Mouse (Mus musculus): ENCODE data around the gene Fbxl7. TPM values are rescaled to one million over a fixed set of nuclear protein-coding genes. Genes with fewer than 3 reads are reported as not detected.

The Fbxl7 gene
- polyA plus RNA-seq, 1 experiment from 2014 or later = 9.1 TPM

DNA sequence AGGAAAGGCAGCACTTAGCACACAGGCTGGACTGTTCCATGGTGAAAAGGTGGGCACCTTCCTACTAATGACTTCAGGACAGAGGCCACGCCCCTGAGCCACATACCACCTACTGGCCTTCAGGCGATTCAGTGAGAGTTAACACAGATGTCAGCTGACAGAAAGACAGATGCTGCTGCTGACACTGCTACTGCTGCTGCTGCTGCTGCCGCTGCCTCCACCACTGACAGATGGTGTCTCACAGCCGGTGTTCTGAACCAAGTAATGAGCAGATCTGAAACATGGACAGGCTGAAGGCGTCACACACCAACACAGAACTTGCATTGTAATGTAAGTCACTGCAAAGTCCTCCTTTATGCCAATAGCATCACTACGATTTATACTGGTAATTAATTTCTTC lies 99.9 kb downstream of the Fbxl7 start:
- no peak overlapping the region for H3K4me3 ChIP-seq (ENCODE audit: low read length)
- H3K27me3 ChIP-seq (replicated peaks; ENCODE audit: control insufficient read depth, insufficient read depth, low read length) = no peaks in the 10 kb centered on the region
- H3K9ac ChIP-seq (ENCODE audit: low read depth, low read length) = no peak overlapping the region
- no peaks in the 10 kb centered on the region for H3K9me3 ChIP-seq (ENCODE audit: control insufficient read depth, low read length)
- 22% methylated on average over 6 of the region's 6 CpGs for WGBS
- H3K27ac ChIP-seq (ENCODE audit: low read depth, low read length) = peak overlapping the region; percentile 45; the same call in 1 of the 2 replicates
- no peaks in the 10 kb centered on the region for H3K36me3 ChIP-seq (ENCODE audit: control insufficient read depth, insufficient read depth, low read length)
- peak; percentile 91 for ATAC-seq
- H3K4me2 ChIP-seq (ENCODE audit: low read length) = no peak overlapping the region
- peaks cover 3% of the 10 kb centered on the region for H3K4me1 ChIP-seq (ENCODE audit: control insufficient read depth, insufficient read depth, low read depth, low read length)

DNA sequence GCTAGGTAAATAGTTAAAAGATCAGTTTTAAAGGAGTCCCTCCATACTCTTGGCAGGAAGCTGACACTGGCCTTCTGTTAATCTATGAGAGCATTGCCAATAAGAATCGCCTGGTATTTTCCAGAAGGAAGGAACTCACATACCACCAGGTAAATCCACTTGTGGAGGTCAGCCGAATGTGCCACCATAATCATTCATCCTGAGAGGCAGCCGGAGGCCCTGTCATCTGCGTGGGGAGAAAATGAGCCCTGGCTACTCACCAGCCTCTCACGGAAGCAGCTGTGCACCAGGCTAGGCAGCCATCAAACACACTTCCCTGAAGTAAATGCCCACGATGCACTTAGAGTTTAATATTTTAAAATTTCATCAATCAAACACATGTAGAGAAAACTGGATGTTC lies 108.2 kb downstream of the Fbxl7 start:
- H3K9me3 ChIP-seq (ENCODE audit: control insufficient read depth, low read length) = no peaks in the 10 kb centered on the region
- no peaks in the 10 kb centered on the region for H3K4me1 ChIP-seq (ENCODE audit: control insufficient read depth, insufficient read depth, low read depth, low read length)
- no peak overlapping the region for H3K9ac ChIP-seq (ENCODE audit: low read depth, low read length)
- no peak overlapping the region for H3K4me2 ChIP-seq (ENCODE audit: low read length)
- no peaks in the 10 kb centered on the region for H3K36me3 ChIP-seq (ENCODE audit: control insufficient read depth, insufficient read depth, low read length)
- peak; percentile 56 for ATAC-seq
- H3K4me3 ChIP-seq (ENCODE audit: low read length) = no peak overlapping the region
- H3K27me3 ChIP-seq (replicated peaks; ENCODE audit: control insufficient read depth, insufficient read depth, low read length) = no peaks in the 10 kb centered on the region
- 70% methylated on average over 6 of the region's 6 CpGs for WGBS
- no peak overlapping the region for H3K27ac ChIP-seq (ENCODE audit: low read depth, low read length)

DNA sequence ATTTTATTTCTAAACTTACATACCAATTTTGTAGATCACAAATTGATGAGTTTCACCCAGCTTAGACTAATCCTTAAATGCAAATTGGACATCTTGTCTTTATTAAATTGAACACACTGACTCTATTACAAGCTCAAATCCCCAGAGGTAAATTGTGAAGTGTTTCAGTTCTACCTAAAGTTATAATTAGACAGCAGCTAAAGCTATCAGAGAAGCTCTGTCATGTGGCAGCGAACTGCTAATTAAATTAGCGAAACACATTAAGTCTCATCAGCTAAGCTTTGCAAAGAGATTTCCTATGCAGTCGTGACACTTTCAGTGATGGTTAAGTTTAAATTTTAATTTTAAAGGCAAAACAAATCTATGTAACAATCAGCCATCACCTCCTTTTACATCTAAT lies 114.8 kb downstream of the Fbxl7 start:
- no peaks in the 10 kb centered on the region for H3K27me3 ChIP-seq (replicated peaks; ENCODE audit: control insufficient read depth, insufficient read depth, low read length)
- no peak overlapping the region for H3K4me3 ChIP-seq (ENCODE audit: low read length)
- WGBS = 73% methylated on average over 3 of the region's 3 CpGs
- ATAC-seq = peak; percentile 56; the same call in 1 of the 2 replicates
- no peaks in the 10 kb centered on the region for H3K9me3 ChIP-seq (ENCODE audit: control insufficient read depth, low read length)
- no peaks in the 10 kb centered on the region for H3K4me1 ChIP-seq (ENCODE audit: control insufficient read depth, insufficient read depth, low read depth, low read length)
- H3K27ac ChIP-seq (ENCODE audit: low read depth, low read length) = no peak overlapping the region
- no peak overlapping the region for H3K4me2 ChIP-seq (ENCODE audit: low read length)
- no peak overlapping the region for H3K9ac ChIP-seq (ENCODE audit: low read depth, low read length)
- H3K36me3 ChIP-seq (ENCODE audit: control insufficient read depth, insufficient read depth, low read length) = no peaks in the 10 kb centered on the region

- Histone ChIP-seq H3K4me2 (ENCODE audit: low read length) (no peak overlapping the region), H3K4me3 (ENCODE audit: low read length) (no peak overlapping the region), H3K27me3 (replicated peaks; ENCODE audit: control insufficient read depth, insufficient read depth, low read length) (no peaks in the 10 kb centered on the region), H3K9ac (ENCODE audit: low read depth, low read length) (no peak overlapping the region), H3K27ac (ENCODE audit: low read depth, low read length) (no peak overlapping the region), H3K36me3 (ENCODE audit: control insufficient read depth, insufficient read depth, low read length) (no peaks in the 10 kb centered on the region), H3K9me3 (ENCODE audit: control insufficient read depth, low read length) (no peaks in the 10 kb centered on the region), H3K4me1 (ENCODE audit: control insufficient read depth, insufficient read depth, low read depth, low read length) (no peaks in the 10 kb centered on the region)
- ATAC-seq = no peak
- WGBS = 84% methylated on average over 4 of the region's 4 CpGs
Measured at GRCm38 (mm10) chr15:26779129-26779528, 116.3 kb downstream of the Fbxl7 start.

- Histone ChIP-seq H3K36me3 (ENCODE audit: control insufficient read depth, insufficient read depth, low read length) (no peaks in the 10 kb centered on the region), H3K27me3 (replicated peaks; ENCODE audit: control insufficient read depth, insufficient read depth, low read length) (no peaks in the 10 kb centered on the region), H3K4me3 (ENCODE audit: low read length) (no peak overlapping the region), H3K27ac (ENCODE audit: low read depth, low read length) (no peak overlapping the region), H3K4me2 (ENCODE audit: low read length) (no peak overlapping the region), H3K9ac (ENCODE audit: low read depth, low read length) (no peak overlapping the region), H3K9me3 (ENCODE audit: control insufficient read depth, low read length) (no peaks in the 10 kb centered on the region), H3K4me1 (ENCODE audit: control insufficient read depth, insufficient read depth, low read depth, low read length) (no peaks in the 10 kb centered on the region)
- no peak for ATAC-seq
Measured at GRCm38 (mm10) chr15:26775720-26776119, 119.7 kb downstream of the Fbxl7 start.

GRCm38 (mm10) chr15:26774895-26775294 lies 120.5 kb downstream of the Fbxl7 start:
- 89% methylated on average over 2 of the region's 2 CpGs for WGBS
- no peak overlapping the region for H3K9ac ChIP-seq (ENCODE audit: low read depth, low read length)
- no peak for ATAC-seq
- H3K4me3 ChIP-seq (ENCODE audit: low read length) = no peak overlapping the region
- no peak overlapping the region for H3K4me2 ChIP-seq (ENCODE audit: low read length)
- H3K9me3 ChIP-seq (ENCODE audit: control insufficient read depth, low read length) = no peaks in the 10 kb centered on the region
- no peak overlapping the region for H3K27ac ChIP-seq (ENCODE audit: low read depth, low read length)
- H3K36me3 ChIP-seq (ENCODE audit: control insufficient read depth, insufficient read depth, low read length) = no peaks in the 10 kb centered on the region
- no peaks in the 10 kb centered on the region for H3K4me1 ChIP-seq (ENCODE audit: control insufficient read depth, insufficient read depth, low read depth, low read length)
- H3K27me3 ChIP-seq (replicated peaks; ENCODE audit: control insufficient read depth, insufficient read depth, low read length) = no peaks in the 10 kb centered on the region

DNA sequence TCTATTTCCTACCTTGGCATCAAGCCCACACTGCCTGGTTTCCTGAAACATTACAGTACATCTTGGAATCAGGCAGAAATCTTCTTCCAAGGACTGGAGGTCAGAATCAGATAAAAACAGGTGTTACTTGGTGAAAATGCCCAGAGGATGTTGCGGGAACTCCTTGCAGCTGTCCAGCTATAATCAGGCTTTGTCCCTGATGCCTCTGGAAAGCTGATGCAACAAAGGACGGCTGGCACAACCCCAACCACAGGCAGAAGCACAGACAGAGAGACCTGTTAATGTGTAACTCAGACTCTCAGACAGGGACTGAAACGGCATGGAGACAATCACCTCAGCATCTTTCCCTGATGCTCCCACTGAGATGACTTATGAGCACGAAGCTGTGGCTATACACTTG lies 133.7 kb downstream of the Fbxl7 start:
- 35% methylated on average over 4 of the region's 4 CpGs for WGBS
- H3K4me3 ChIP-seq (ENCODE audit: low read length) = no peak overlapping the region
- H3K36me3 ChIP-seq (ENCODE audit: control insufficient read depth, insufficient read depth, low read length) = no peaks in the 10 kb centered on the region
- H3K27ac ChIP-seq (ENCODE audit: low read depth, low read length) = no peak overlapping the region
- H3K27me3 ChIP-seq (replicated peaks; ENCODE audit: control insufficient read depth, insufficient read depth, low read length) = no peaks in the 10 kb centered on the region
- no peak overlapping the region for H3K9ac ChIP-seq (ENCODE audit: low read depth, low read length)
- no peak overlapping the region for H3K4me2 ChIP-seq (ENCODE audit: low read length)
- H3K4me1 ChIP-seq (ENCODE audit: control insufficient read depth, insufficient read depth, low read depth, low read length) = no peaks in the 10 kb centered on the region
- no peak for ATAC-seq
- H3K9me3 ChIP-seq (ENCODE audit: control insufficient read depth, low read length) = no peaks in the 10 kb centered on the region

DNA sequence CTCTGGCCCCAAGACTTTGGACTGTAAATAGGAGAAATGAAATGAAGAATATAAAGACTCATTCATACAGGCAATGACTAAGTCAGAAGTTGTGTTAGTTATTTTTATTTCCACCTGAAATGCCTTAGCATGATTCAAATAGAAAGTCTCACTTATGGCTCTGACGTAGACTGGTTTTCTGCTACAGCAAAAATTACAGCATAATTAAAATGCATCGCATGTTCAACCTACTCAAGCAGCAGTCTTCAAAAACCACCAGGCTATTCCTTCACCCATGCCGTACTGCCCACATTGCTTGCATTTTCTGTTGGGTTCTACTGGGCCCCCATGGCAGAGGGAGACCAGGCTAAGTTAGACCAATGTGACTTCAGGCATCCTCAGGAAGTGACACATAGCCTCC lies 146.9 kb downstream of the Fbxl7 start:
- ATAC-seq = no peak
- Histone ChIP-seq H3K9me3 (ENCODE audit: control insufficient read depth, low read length) (no peaks in the 10 kb centered on the region), H3K27ac (ENCODE audit: low read depth, low read length) (no peak overlapping the region), H3K4me2 (ENCODE audit: low read length) (no peak overlapping the region), H3K4me1 (ENCODE audit: control insufficient read depth, insufficient read depth, low read depth, low read length) (no peaks in the 10 kb centered on the region), H3K36me3 (ENCODE audit: control insufficient read depth, insufficient read depth, low read length) (no peaks in the 10 kb centered on the region), H3K27me3 (replicated peaks; ENCODE audit: control insufficient read depth, insufficient read depth, low read length) (no peaks in the 10 kb centered on the region), H3K4me3 (ENCODE audit: low read length) (no peak overlapping the region), H3K9ac (ENCODE audit: low read depth, low read length) (no peak overlapping the region)
- WGBS = 96% methylated on average over 3 of the region's 3 CpGs

DNA sequence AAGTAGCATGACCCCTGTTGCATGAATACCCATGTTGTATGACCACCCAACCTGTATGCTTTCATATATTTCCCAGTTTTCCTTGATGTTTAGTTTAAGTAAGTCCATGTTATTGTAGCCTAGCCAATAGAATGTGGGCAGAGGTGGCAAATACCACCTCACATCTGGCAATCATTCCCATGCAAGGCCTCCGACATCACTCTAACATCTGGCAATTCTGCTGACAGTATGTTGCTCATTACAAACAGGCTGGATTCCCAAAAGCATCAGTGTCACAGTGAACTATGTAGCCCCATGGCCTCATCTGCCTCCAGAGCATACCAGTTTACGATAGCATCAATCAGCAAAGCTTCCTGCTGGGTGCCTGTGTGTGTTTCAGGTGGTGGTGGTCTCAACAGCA lies 163.0 kb downstream of the Fbxl7 start:
- H3K27me3 ChIP-seq (replicated peaks; ENCODE audit: control insufficient read depth, insufficient read depth, low read length) = no peaks in the 10 kb centered on the region
- no peak overlapping the region for H3K9ac ChIP-seq (ENCODE audit: low read depth, low read length)
- H3K4me1 ChIP-seq (ENCODE audit: control insufficient read depth, insufficient read depth, low read depth, low read length) = no peaks in the 10 kb centered on the region
- no peaks in the 10 kb centered on the region for H3K36me3 ChIP-seq (ENCODE audit: control insufficient read depth, insufficient read depth, low read length)
- 74% methylated on average over 2 of the region's 2 CpGs for WGBS
- no peak overlapping the region for H3K4me3 ChIP-seq (ENCODE audit: low read length)
- no peaks in the 10 kb centered on the region for H3K9me3 ChIP-seq (ENCODE audit: control insufficient read depth, low read length)
- no peak overlapping the region for H3K4me2 ChIP-seq (ENCODE audit: low read length)
- ATAC-seq = no peak
- no peak overlapping the region for H3K27ac ChIP-seq (ENCODE audit: low read depth, low read length)

- Histone ChIP-seq H3K9ac (ENCODE audit: low read depth, low read length) (no peak overlapping the region), H3K27me3 (replicated peaks; ENCODE audit: control insufficient read depth, insufficient read depth, low read length) (no peaks in the 10 kb centered on the region), H3K27ac (ENCODE audit: low read depth, low read length) (no peak overlapping the region), H3K4me1 (ENCODE audit: control insufficient read depth, insufficient read depth, low read depth, low read length) (no peaks in the 10 kb centered on the region), H3K4me3 (ENCODE audit: low read length) (no peak overlapping the region), H3K4me2 (ENCODE audit: low read length) (no peak overlapping the region), H3K36me3 (ENCODE audit: control insufficient read depth, insufficient read depth, low read length) (no peaks in the 10 kb centered on the region), H3K9me3 (ENCODE audit: control insufficient read depth, low read length) (no peaks in the 10 kb centered on the region)
- ATAC-seq = no peak
- 75% methylated on average over 2 of the region's 2 CpGs for WGBS
Measured at GRCm38 (mm10) chr15:26730760-26731159, 164.6 kb downstream of the Fbxl7 start.
